Mouse (Mus musculus) CH12.LX (cell line): ENCODE data around the gene Ptpn23. TPM values are rescaled to one million over a fixed set of nuclear protein-coding genes. Genes with fewer than 3 reads are reported as not detected.

Experiments used
- DNase-seq: peaks from one replicate; pipeline ENCODE4 v3.0.0-alpha.2; 2013; ENCODE audit errors: extremely low read depth
- H3K27ac ChIP-seq: 2 replicates; pipeline ENCODE4 v1.5.1; 2012; ENCODE audit warnings: low read depth, mild to moderate bottlenecking, control low read depth, moderate library complexity; ENCODE audit not compliant: insufficient read depth
- H3K27me3 ChIP-seq: replicated peaks from 2 replicates; pipeline ENCODE3; 2012; ENCODE audit warnings: inconsistent platforms
- H3K36me3 ChIP-seq, 2 experiments: replicated peaks in 1 of 2; 2 replicates each; pipeline versions ENCODE3 to v1.6.1; 2012; ENCODE audit warnings: inconsistent platforms in 1 of 2, low read length in 1 of 2, mild to moderate bottlenecking in 1 of 2, mixed read lengths in 1 of 2, moderate library complexity in 1 of 2; ENCODE audit not compliant: control insufficient read depth in 1 of 2, insufficient read depth in 1 of 2
- H3K4me1 ChIP-seq, 2 experiments: 2 replicates each; pipeline ENCODE4 v1.6.1; 2012; ENCODE audit warnings: inconsistent platforms in 1 of 2, moderate library complexity in 1 of 2; ENCODE audit not compliant: insufficient read depth in 2 of 2, control insufficient read depth in 1 of 2
- H3K4me2 ChIP-seq: 2 replicates; pipeline ENCODE4 v1.6.1; 2012; ENCODE audit warnings: low read depth, mild to moderate bottlenecking, control low read depth; ENCODE audit not compliant: poor library complexity, insufficient read depth, severe bottlenecking
- H3K4me3 ChIP-seq, 3 experiments: fragments of 150-350 bp in 1 of 3; sonication (generic) in 1 of 3; replicated peaks in 1 of 3; 2 replicates each; pipeline versions ENCODE3 to v1.5.1; 2011 to 2012; ENCODE audit warnings: low read depth in 2 of 3, low read length in 2 of 3, mild to moderate bottlenecking in 2 of 3, moderate library complexity in 2 of 3, control low read depth in 1 of 3, improper control_type of control experiment in 1 of 3, inconsistent platforms in 1 of 3, mixed read lengths in 1 of 3; ENCODE audit not compliant: poor library complexity in 1 of 3
- H3K79me2 ChIP-seq: replicated peaks from 2 replicates; pipeline ENCODE4 v1.6.1; 2012; ENCODE audit warnings: mild to moderate bottlenecking, moderate library complexity; ENCODE audit not compliant: control insufficient read depth, poor library complexity, insufficient read depth, severe bottlenecking; ENCODE audit errors: extremely low read depth
- H3K9ac ChIP-seq: 2 replicates; pipeline ENCODE4 v1.6.1; 2012; ENCODE audit warnings: low read depth, mild to moderate bottlenecking, control low read depth, moderate library complexity; ENCODE audit not compliant: insufficient read depth
- H3K9me3 ChIP-seq: replicated peaks from 2 replicates; pipeline ENCODE3; 2012; ENCODE audit warnings: low read length, inconsistent platforms, mixed read lengths
- BHLHE40 ChIP-seq: IDR thresholded peaks from 2 replicates; pipeline ENCODE4 v1.6.1; 2011; ENCODE audit warnings: mild to moderate bottlenecking, low read depth, low read length, improper control_type of control experiment
- CHD1 ChIP-seq: IDR thresholded peaks from 2 replicates; pipeline ENCODE4 v1.6.1; 2012; ENCODE audit warnings: low read depth, low read length, improper control_type of control experiment, inconsistent platforms
- CHD2 ChIP-seq: IDR thresholded peaks from 2 replicates; pipeline ENCODE4 v1.6.1; 2011; ENCODE audit warnings: low read length, improper control_type of control experiment
- E2F4 ChIP-seq: IDR thresholded peaks from 2 replicates; pipeline ENCODE4 v1.6.1; 2011; ENCODE audit warnings: low read depth, low read length, improper control_type of control experiment; ENCODE audit not compliant: insufficient replicate concordance
- JUN ChIP-seq: IDR thresholded peaks from 2 replicates; pipeline ENCODE4 v1.6.1; 2011; ENCODE audit warnings: low read depth, mild to moderate bottlenecking, low read length, improper control_type of control experiment, moderate library complexity; ENCODE audit not compliant: insufficient read depth
- JUND ChIP-seq: conservative IDR thresholded peaks from 2 replicates; pipeline ENCODE4 v1.6.1; 2011; ENCODE audit warnings: low read depth, low read length, improper control_type of control experiment
- KAT2A ChIP-seq: IDR thresholded peaks from 2 replicates; pipeline ENCODE4 v1.6.1; 2012; ENCODE audit warnings: low read length, improper control_type of control experiment, inconsistent platforms; ENCODE audit not compliant: insufficient replicate concordance
- MEF2A ChIP-seq: IDR thresholded peaks from 2 replicates; pipeline ENCODE4 v1.6.1; 2014; ENCODE audit warnings: low read depth, mild to moderate bottlenecking, inconsistent platforms, low read length, improper control_type of control experiment, borderline replicate concordance
- NELFE ChIP-seq: IDR thresholded peaks from 2 replicates; pipeline ENCODE4 v1.6.1; 2011; ENCODE audit warnings: low read depth, low read length, improper control_type of control experiment
- RAD21 ChIP-seq: IDR thresholded peaks from 2 replicates; pipeline ENCODE4 v1.6.1; 2011; ENCODE audit warnings: low read depth, mild to moderate bottlenecking, low read length, improper control_type of control experiment, moderate library complexity
- RCOR1 ChIP-seq: conservative IDR thresholded peaks from 2 replicates; pipeline ENCODE4 v1.6.1; 2012; ENCODE audit warnings: low read depth, mild to moderate bottlenecking, inconsistent platforms, low read length, improper control_type of control experiment
- TCF12 ChIP-seq: IDR thresholded peaks from 2 replicates; pipeline ENCODE4 v1.6.1; 2014; ENCODE audit warnings: low read depth, mild to moderate bottlenecking, inconsistent platforms, low read length, improper control_type of control experiment
- UBTF ChIP-seq: IDR thresholded peaks from 2 replicates; pipeline ENCODE4 v1.6.1; 2012; ENCODE audit warnings: low read depth, mild to moderate bottlenecking, inconsistent platforms, low read length, improper control_type of control experiment, moderate library complexity
- USF1 ChIP-seq: IDR thresholded peaks from 2 replicates; pipeline ENCODE4 v1.6.1; 2014; ENCODE audit warnings: low read depth, mild to moderate bottlenecking, inconsistent platforms, low read length, improper control_type of control experiment
- USF2 ChIP-seq: conservative IDR thresholded peaks from 2 replicates; pipeline ENCODE4 v1.6.1; 2011; ENCODE audit warnings: low read depth, low read length, improper control_type of control experiment
- ZMIZ1 ChIP-seq: IDR thresholded peaks from 2 replicates; pipeline ENCODE4 v1.6.1; 2012; ENCODE audit warnings: low read depth, mild to moderate bottlenecking, inconsistent platforms, low read length, improper control_type of control experiment
- dilution Hi-C: fragments of 300-500 bp; cut with MboI; formaldehyde crosslinking; loops from 2 replicates; pipeline ENCODE4 v1.14.3; 2020; ENCODE audit warnings: low sequenced_read_pairs; ENCODE audit not compliant: extremely low pct_unique_long_range_greater_than_20kb, extremely low pct_ligation_motif_present
- in situ Hi-C: fragments of 300-500 bp; cut with MboI; formaldehyde crosslinking; loops from 3 replicates; pipeline ENCODE4 v1.14.3; 2019; ENCODE audit warnings: low sequenced_read_pairs, low pct_ligation_motif_present, low pct_unique_long_range_greater_than_20kb, mixed read lengths
- polyA plus RNA-seq: library from polyadenylated mRNA; unstranded; fragments of >175 nt; gene quantifications from 2 replicates; pipeline ENCODE4 v1.2.1, GENCODE M21; 2012; ENCODE audit warnings: low read depth; ENCODE audit not compliant: insufficient read length
- total RNA-seq, 2 experiments: library from RNA; depleted of rRNA; stranded (reverse); fragments of 300-350 nt in 1 of 2; fragments of >200 nt in 1 of 2; gene quantifications; 2 replicates each; pipeline ENCODE4 v1.2.3; 2012 to 2014

Gene Ptpn23
- total and polyA plus RNA-seq, 3 experiments, result 3.4 to 41.7 (median 12.7) TPM

DNA sequence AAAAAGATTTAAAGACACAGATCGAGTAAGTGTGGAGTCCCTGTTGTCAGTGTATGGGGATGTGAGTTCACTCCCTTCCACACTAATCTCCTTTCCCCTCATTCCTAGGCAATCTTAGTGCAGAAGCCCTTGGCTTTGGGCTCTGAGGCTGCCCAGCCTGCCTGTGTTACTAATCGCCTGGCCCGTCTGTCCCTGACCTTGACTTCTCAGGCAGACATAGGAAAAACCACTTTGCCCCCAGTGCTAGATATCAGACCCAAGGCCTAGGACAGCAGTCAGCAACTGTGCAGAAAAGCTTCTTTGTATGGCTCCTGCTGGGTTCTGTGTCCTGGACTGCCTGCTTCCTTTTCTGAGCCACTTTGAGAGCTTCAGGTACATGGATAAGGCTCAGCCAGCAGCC lies 32.3 kb downstream of the Ptpn23 start:
- in situ Hi-C loops (no loop called here), dilution Hi-C loops (no loop called here)

DNA sequence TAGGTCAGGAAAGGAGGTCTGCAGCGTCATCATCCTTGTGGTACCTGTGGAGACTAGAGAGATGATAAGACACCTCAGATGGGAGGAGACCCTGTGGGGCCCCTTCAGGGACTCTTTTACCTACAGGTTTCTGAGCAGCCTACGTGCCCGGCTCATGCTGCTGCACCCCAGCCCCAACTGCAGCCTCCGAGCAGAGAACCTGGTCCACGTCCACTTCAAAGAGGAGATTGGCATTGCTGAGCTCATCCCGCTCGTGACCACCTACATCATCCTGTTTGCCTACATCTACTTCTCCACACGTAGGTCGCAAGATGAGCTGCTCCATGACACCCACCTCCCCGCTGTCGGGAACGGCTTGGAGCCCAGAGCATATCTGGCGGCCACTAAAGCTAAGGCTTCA lies 34.1 kb downstream of the Ptpn23 start:
- DNase-seq, result no peak
- in situ Hi-C loops, result no loop called here
- Histone ChIP-seq H3K9me3 (no peaks in the 10 kb centered on the region), H3K27ac (no peak overlapping the region), H3K4me2 (no peak overlapping the region), H3K27me3 (no peaks in the 10 kb centered on the region), H3K36me3 (peaks cover 51 to 94% of the 10 kb centered on the region in 2 experiments), H3K4me1 (no peaks in the 10 kb centered on the region), H3K79me2 (no peaks in the 10 kb centered on the region), H3K9ac (no peak overlapping the region), H3K4me3 (no peak overlapping the region)
- dilution Hi-C loops, result no loop called here
- TF ChIP-seq KAT2A (no peak), BHLHE40 (no peak), ZMIZ1 (no peak), NELFE (no peak), E2F4 (no peak), TCF12 (no peak), RCOR1 (no peak), CHD1 (no peak), UBTF (no peak), RAD21 (no peak), USF1 (no peak), USF2 (no peak), MEF2A (no peak), CHD2 (no peak), JUND (no peak)

More for the DNA sequence above, 32.3 kb downstream of the Ptpn23 start:
- H3K4me2 ChIP-seq, result no peak overlapping the region
- H3K9ac ChIP-seq, result no peak overlapping the region
- H3K27ac ChIP-seq, result no peak overlapping the region
- no peaks in the 10 kb centered on the region for H3K4me1 ChIP-seq
- H3K4me3 ChIP-seq, result no peak overlapping the region
- no peaks in the 10 kb centered on the region for H3K9me3 ChIP-seq
- H3K36me3 ChIP-seq, result peaks cover 65 to 94% of the 10 kb centered on the region in 2 experiments
- TF ChIP-seq JUN, result no peak
- no peak for TF ChIP-seq MEF2A
- no peak for TF ChIP-seq RCOR1
- DNase-seq, result no peak
- H3K79me2 ChIP-seq, result no peaks in the 10 kb centered on the region
- H3K27me3 ChIP-seq, result no peaks in the 10 kb centered on the region
